Mouse (Mus musculus): ENCODE data around the gene Syn2.

The Syn2 gene

GRCm38 (mm10) chr6:115136156-115136555 is 1.5 kb downstream of the Syn2 start:
- no peak for TF ChIP-seq GATA4 (IDR thresholded peaks at IDR 0.05; ENCODE audit: insufficient replicate concordance, low read length)

GRCm38 (mm10) chr6:115141446-115141845 is 6.7 kb downstream of the Syn2 start:
- TF ChIP-seq GATA4 (IDR thresholded peaks at IDR 0.05; ENCODE audit: insufficient replicate concordance, low read length), result no peak

- no peak for TF ChIP-seq GATA4 (IDR thresholded peaks at IDR 0.05; ENCODE audit: insufficient replicate concordance, low read length)
Measured at GRCm38 (mm10) chr6:115161175-115161574, 26.5 kb downstream of the Syn2 start.

GRCm38 (mm10) chr6:115165863-115166470 is 31.3 kb downstream of the Syn2 start:
- no peak for TF ChIP-seq GATA4 (IDR thresholded peaks at IDR 0.05; ENCODE audit: insufficient replicate concordance, low read length)

- TF ChIP-seq GATA4 (IDR thresholded peaks at IDR 0.05; ENCODE audit: insufficient replicate concordance, low read length), result no peak
Measured at GRCm38 (mm10) chr6:115168921-115169320, 34.2 kb downstream of the Syn2 start.

GRCm38 (mm10) chr6:115169518-115169917 is 34.8 kb downstream of the Syn2 start:
- TF ChIP-seq GATA4 (IDR thresholded peaks at IDR 0.05; ENCODE audit: insufficient replicate concordance, low read length), result no peak

GRCm38 (mm10) chr6:115174845-115175244 is 40.1 kb downstream of the Syn2 start:
- TF ChIP-seq GATA4 (IDR thresholded peaks at IDR 0.05; ENCODE audit: insufficient replicate concordance, low read length), result no peak

GRCm38 (mm10) chr6:115178826-115179225 is 44.1 kb downstream of the Syn2 start:
- TF ChIP-seq GATA4 (IDR thresholded peaks at IDR 0.05; ENCODE audit: insufficient replicate concordance, low read length), result no peak

GRCm38 (mm10) chr6:115181094-115181493 is 46.4 kb downstream of the Syn2 start:
- no peak for TF ChIP-seq GATA4 (IDR thresholded peaks at IDR 0.05; ENCODE audit: insufficient replicate concordance, low read length)

- TF ChIP-seq GATA4 (IDR thresholded peaks at IDR 0.05; ENCODE audit: insufficient replicate concordance, low read length), result no peak
Measured at GRCm38 (mm10) chr6:115191111-115191510, 56.4 kb downstream of the Syn2 start.

GRCm38 (mm10) chr6:115200753-115201152 is 66.1 kb downstream of the Syn2 start:
- no peak for TF ChIP-seq GATA4 (IDR thresholded peaks at IDR 0.05; ENCODE audit: insufficient replicate concordance, low read length)

- no peak for TF ChIP-seq GATA4 (IDR thresholded peaks at IDR 0.05; ENCODE audit: insufficient replicate concordance, low read length)
Measured at GRCm38 (mm10) chr6:115203029-115203428, 68.3 kb downstream of the Syn2 start.

- no peak for TF ChIP-seq GATA4 (IDR thresholded peaks at IDR 0.05; ENCODE audit: insufficient replicate concordance, low read length)
Measured at GRCm38 (mm10) chr6:115210187-115210586, 75.5 kb downstream of the Syn2 start.

GRCm38 (mm10) chr6:115210820-115211219 is 76.1 kb downstream of the Syn2 start:
- no peak for TF ChIP-seq GATA4 (IDR thresholded peaks at IDR 0.05; ENCODE audit: insufficient replicate concordance, low read length)

- no peak for TF ChIP-seq GATA4 (IDR thresholded peaks at IDR 0.05; ENCODE audit: insufficient replicate concordance, low read length)
Measured at GRCm38 (mm10) chr6:115212132-115212903, 77.6 kb downstream of the Syn2 start.

- no peak for TF ChIP-seq GATA4 (IDR thresholded peaks at IDR 0.05; ENCODE audit: insufficient replicate concordance, low read length)
Measured at GRCm38 (mm10) chr6:115213129-115213528, 78.4 kb downstream of the Syn2 start.

Data from liver, adult (tissue).